Mouse (Mus musculus) spleen, postnatal 36 days (tissue): ENCODE measurements at regions not wholly inside any gene's neighbourhood (a gene's known extent, or its start where the extent isn't known, plus 50 kb on each side); places are given as distances from the start of the nearest gene placed in this dataset.

Experiments
- DNase-seq, 2 experiments: peaks; one replicate each; pipeline ENCODE4 v3.0.0; 2022; ENCODE audit warnings: low spot score in 2 of 2, mixed read lengths in 1 of 2

GRCm38 (mm10) chr3:153776738-153777137, 51.8 kb upstream of the St6galnac3 start:
- no peak for DNase-seq

GRCm38 (mm10) chr3:153778386-153778785, 53.4 kb upstream of the St6galnac3 start:
- DNase-seq = no peak

- no peak for DNase-seq
Measured at GRCm38 (mm10) chr3:153782467-153782866, 57.5 kb upstream of the St6galnac3 start.

- no peak for DNase-seq
Measured at GRCm38 (mm10) chr3:153783294-153783741, 58.3 kb upstream of the St6galnac3 start.

GRCm38 (mm10) chr3:153783928-153784570, 59.1 kb upstream of the St6galnac3 start:
- no peak for DNase-seq

- no peak for DNase-seq
Measured at GRCm38 (mm10) chr3:153790455-153790856, 53.6 kb upstream of the Asb17 start.

- no peak for DNase-seq
Measured at GRCm38 (mm10) chr3:153790883-153791609, 53.0 kb upstream of the Asb17 start.

GRCm38 (mm10) chr3:153791610-153792363, 52.2 kb upstream of the Asb17 start:
- peak; percentile 10 to 47 for DNase-seq

- no peak for DNase-seq
Measured at GRCm38 (mm10) chr3:153792364-153792703, 51.7 kb upstream of the Asb17 start.
